Mouse (Mus musculus): ENCODE data around the gene Tnks2.

The Tnks2 gene

DNA sequence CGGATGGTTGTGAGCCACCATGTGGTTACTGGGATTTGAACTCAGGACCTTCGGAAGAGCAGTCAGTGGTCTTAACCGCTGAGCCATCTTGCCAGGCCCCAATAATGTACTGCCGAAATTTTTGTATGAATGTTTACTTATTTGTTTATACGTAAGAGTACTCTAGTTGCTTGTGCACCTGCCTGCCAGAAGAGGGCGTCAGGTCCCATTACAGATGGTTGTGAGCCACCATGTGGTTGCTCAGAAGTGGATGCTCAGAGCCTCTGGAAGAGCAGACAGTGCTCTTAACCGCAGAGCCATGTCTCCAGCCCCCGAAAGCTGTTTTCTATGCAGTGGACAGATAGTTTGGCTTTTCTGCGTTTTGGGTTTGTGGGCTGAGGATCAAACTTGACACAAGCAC is 63.7 kb downstream of the Tnks2 start:
- DNase-seq (ENCODE audit: low spot score): no peak

DNA sequence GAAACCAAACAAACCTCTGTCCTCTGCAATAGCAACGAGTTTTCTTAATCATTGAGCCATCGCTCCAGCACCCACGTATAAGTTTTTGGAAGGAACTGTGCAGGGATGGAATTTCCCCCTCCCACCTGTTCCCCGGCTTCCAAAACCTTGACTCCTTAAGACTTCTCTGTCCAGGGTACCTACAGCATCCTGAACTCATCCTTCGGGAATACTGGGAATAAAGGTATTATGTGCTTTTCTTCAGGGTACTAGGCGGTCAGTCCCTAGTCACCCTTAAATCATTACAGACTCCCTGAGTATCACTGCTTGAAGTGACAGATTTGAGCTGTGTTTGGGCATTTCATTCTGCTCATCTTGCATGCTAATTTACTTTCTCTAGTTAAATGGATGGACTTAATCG is 69.3 kb downstream of the Tnks2 start:
- DNase-seq (ENCODE audit: low spot score): no peak

- peak; percentile 23 for DNase-seq (ENCODE audit: low spot score)
Measured at GRCm38 (mm10) chr19:36904211-36905007, 70.4 kb downstream of the Tnks2 start.

DNA sequence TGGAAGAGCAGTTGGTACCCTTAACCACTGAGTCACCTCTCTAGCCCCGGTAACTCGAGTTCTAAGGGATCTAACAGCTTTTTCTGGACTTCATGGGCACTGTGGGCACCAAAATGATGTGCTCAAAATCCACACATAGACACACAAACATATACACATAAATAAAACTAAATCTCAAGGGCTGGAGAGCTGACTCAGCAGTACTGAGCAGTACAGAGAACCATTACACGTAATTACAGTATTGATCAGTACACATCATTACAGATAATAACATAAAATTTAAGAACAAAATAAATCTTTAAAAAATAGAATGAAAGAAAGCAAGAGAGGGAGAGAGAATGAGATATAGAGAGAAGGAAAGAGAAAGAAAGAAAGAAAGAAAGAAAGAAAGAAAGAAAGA is 75.1 kb downstream of the Tnks2 start:
- DNase-seq (ENCODE audit: low spot score): no peak

- no peak for DNase-seq (ENCODE audit: low spot score)
Measured at GRCm38 (mm10) chr19:36909676-36910292, 75.8 kb downstream of the Tnks2 start.

DNA sequence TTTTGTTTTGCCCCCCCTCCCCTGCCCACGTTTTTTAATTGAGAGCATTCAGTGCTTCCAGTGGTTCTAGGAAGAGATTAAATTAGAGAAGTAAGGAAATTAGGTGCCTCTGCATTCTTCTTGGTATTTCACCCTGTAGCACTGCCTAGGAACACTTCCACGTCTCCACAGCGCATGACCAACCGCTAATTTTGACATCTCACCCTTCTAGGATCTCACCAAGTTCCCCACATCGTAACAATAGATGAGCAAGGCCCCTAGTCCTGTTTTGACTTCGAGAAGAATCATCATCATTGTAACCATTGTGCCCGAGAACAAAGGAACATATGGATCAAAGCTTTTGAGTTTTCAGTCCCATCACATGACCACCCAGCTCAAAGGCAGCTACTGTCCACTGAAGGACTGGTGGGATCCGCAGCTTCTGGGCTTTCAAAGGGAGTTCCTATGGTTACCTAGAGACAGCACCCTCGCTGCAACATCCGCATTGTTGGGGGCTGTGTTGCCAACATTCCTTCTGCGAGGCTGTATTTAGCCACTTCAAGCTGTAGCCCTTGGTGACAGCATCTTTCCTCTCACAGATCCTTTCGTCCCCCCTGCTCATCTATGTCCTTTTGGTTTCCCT is 76.5 kb downstream of the Tnks2 start:
- no peak for DNase-seq (ENCODE audit: low spot score)

GRCm38 (mm10) chr19:36913064-36913463 is 79.0 kb downstream of the Tnks2 start:
- DNase-seq (ENCODE audit: low spot score): no peak

- no peak for DNase-seq (ENCODE audit: low spot score)
Measured at GRCm38 (mm10) chr19:36916206-36916605, 82.2 kb downstream of the Tnks2 start.

GRCm38 (mm10) chr19:36916876-36917389 is 82.9 kb downstream of the Tnks2 start:
- no peak for DNase-seq (ENCODE audit: low spot score)

- peak; percentile 62 for DNase-seq (ENCODE audit: low spot score)
Measured at GRCm38 (mm10) chr19:36918441-36919301, 84.6 kb downstream of the Tnks2 start.

DNA sequence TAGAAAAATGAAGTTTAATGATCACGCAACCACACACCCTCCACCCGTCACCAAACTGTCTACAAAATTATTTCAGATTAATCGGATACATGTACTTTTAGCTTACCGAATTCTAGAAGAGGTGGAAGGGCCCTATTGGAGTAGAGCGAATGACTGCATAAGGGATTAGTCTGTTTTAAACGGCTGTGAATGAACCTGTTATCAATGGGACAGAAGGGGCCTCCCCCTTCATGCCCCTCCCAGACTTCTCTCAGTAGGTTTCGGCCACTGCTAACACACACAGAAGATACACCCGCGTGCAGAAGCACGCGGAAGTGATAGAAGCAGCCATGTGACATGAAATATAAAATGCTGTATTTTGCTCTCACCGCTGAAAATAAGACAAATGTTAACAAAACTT is 85.4 kb downstream of the Tnks2 start, which contains the start of gene Fgfbp3:
TSS of gene Fgfbp3 (minus strand) at position 150 of the 400 bp plus-strand sequence.
- DNase-seq (ENCODE audit: low spot score): no peak

DNA sequence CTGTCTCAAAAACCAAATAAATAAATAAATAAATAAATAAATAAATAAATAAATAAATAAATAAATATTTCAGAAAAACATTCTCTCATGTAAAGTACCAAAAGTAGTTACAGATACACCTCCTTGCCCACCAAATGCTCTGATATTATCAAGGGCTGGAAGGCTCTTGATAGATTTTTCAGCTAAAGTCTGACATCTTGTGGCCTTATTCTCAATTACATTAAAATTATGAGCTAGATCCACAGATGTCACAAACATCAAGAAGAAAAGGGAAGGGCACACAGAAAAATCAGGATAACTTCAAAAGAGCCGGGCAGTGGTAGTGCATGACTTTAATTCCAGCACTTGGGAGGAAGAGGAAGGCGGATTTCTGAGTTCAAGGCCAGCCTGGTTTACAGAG is 88.0 kb downstream of the Tnks2 start:
- DNase-seq (ENCODE audit: low spot score): no peak

DNA sequence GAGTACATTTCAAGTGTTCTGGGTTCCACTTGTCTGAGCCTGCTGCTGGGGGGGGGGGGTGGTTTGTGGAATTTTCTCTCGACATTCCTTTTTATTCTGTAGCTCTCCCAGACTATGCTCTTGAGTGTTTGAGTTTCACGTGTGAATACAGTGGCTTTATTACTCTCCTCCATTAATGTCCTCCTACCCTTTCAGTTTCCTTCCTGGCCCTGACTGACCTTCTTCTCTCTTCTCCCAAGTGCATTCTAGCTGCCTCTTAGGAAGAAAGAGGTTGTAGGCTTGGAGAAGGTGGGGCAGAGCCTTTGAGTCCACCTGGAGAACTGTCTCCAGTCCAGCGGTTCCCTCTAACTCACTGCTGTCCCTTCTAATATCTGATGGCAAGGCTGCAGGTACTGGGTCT is 88.9 kb downstream of the Tnks2 start:
- DNase-seq (ENCODE audit: low spot score): no peak

GRCm38 (mm10) chr19:36925671-36926552 is 91.9 kb downstream of the Tnks2 start, which contains the start of gene Btaf1:
Btaf1 (plus strand) TSS chr19:36926079.
- DNase-seq (ENCODE audit: low spot score): peak; percentile 57

GRCm38 (mm10) chr19:36926553-36927236 is 92.7 kb downstream of the Tnks2 start:
- no peak for DNase-seq (ENCODE audit: low spot score)

DNA sequence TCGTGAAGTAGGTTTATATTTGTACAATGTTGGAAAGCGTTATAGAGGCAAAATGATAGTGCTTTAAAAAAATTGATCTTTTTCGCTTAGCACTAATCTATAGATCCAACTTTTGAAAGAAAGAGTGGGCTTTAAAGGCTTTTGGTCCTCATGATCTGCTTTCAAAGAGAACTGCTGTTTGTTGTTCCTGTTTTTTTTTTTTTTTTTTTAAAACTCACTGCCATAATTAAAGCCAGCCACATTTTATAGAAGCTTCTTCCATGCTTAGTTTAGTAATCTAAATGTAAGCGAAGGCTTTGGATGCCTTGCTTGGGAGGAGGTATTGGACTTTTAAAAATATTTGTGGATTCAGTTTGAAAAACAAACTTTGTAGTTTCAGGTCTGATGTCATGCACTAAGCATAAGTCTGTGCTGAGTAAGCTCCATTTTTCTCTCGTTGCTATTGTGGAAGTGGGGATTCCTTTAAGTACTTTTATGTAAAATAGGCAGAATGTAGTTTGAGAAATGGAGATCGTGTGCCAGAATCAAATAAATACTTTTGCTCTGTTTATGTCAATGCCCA is 93.8 kb downstream of the Tnks2 start:
- DNase-seq (ENCODE audit: low spot score): no peak

GRCm38 (mm10) chr19:36929816-36930215 is 95.8 kb downstream of the Tnks2 start:
- DNase-seq (ENCODE audit: low spot score): no peak

- no peak for DNase-seq (ENCODE audit: low spot score)
Measured at GRCm38 (mm10) chr19:36932097-36932496, 98.1 kb downstream of the Tnks2 start.

- no peak for DNase-seq (ENCODE audit: low spot score)
Measured at GRCm38 (mm10) chr19:36932613-36933012, 98.6 kb downstream of the Tnks2 start.

DNA sequence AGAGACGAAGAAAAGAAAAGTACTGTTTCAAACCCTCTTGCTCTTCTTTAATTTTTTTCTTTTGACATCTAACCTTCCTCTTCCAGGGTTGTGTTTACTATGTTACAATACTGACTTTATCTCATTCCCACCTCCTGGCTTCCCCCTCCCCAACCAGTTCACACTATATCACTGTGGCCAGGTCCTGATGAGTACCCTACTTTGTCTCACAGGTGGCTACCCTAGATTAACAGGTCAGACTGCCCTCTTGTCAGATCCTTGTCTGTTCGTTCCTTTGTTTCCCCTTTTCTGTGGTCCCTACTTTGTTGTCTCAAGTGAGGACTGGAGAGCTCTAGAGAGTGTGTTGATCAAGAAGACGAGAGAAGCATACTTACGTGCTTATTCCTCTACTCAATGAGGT is 102.3 kb downstream of the Tnks2 start:
- DNase-seq (ENCODE audit: low spot score): no peak

Data from ovary, postnatal 10 days (tissue).